Mouse (Mus musculus) heart, postnatal 0 days (tissue): Measurements from ENCODE around the gene Tmem138.

ENCODE experiments used
- CTCF ChIP-seq: IDR thresholded peaks from 2 replicates; pipeline ENCODE4 v1.5.1; 2016; ENCODE audit warnings: antibody characterized with exemption, control low read depth, low read depth
- EP300 ChIP-seq: IDR thresholded peaks from 2 replicates; pipeline ENCODE4 v1.6.1; 2016; ENCODE audit warnings: antibody characterized with exemption, low read depth

DNA sequence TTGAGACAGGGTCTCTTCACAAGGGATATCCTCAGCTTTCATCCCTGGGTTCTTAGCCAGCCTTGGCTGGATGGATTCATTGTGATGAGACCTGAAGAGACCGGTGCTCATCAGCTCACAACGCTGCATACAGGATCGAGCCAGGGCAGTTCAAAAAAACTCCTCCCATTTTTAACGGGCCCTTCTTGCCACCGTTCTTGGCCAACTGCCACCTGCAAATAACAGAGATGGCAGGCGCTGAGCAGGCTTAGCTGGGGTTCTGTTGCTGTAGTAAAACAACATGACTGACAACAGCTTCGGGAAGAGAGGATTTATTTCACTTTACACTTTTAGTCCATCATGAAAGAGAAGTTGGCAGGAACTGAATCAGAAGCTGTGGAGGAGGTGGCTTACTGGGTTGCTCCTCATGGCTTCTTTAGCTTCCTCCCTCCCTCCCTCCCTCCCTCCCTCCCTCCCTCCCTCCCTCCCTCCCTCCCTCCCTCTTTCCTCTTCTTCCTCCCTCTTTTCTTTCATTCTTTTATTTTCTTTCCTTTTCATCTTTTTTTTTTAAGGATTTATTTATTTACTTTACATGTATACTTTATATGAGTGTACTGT lies 6.5 kb upstream of the Tmem138 start:
- TF ChIP-seq EP300 (no peak), CTCF (no peak)
